In genomic region chr2:75422798-75423685, GRCm38 (mm10) we compare ENCODE assay signal across 11 mouse cellular contexts.
DNase-seq lines count a peak whose midpoint lies in the region; ATAC-seq lines count a peak whose summit lies in the region.
"Had no signal": no experiment of that assay in that cellular context is flagged by ENCODE, and none has a peak within 500 bp of the region (broad histone marks: within the 10 kb centered on the region; RNA-seq: fewer than 3 reads in every experiment).

No protein-coding gene starts in this region.

- no peaks in the 10 kb centered on the region for H3K9me3 ChIP-seq in embryonic facial prominence, embryonic 11.5 days (replicated peaks; ENCODE audit: control insufficient read depth, low read length)
- H3K9me3 ChIP-seq in forebrain, embryonic 13.5 days (replicated peaks), result no peaks in the 10 kb centered on the region
- H3K9me3 ChIP-seq in limb, embryonic 12.5 days, result no peaks in the 10 kb centered on the region
- no peaks in the 10 kb centered on the region for H3K9me3 ChIP-seq in neural tube, embryonic 12.5 days
- H3K9me3 ChIP-seq: heart, embryonic 12.5 days; intestine, embryonic 15.5 days; lung, embryonic 15.5 days had no signal

- H3K4me1 ChIP-seq in embryonic facial prominence, embryonic 11.5 days (ENCODE audit: control insufficient read depth, insufficient read depth, low read length), result no peaks in the 10 kb centered on the region
- H3K4me1 ChIP-seq in forebrain, embryonic 13.5 days, result peaks cover 36% of the 10 kb centered on the region
- H3K4me1 ChIP-seq in limb, embryonic 12.5 days (replicated peaks), result peaks cover 32% of the 10 kb centered on the region
- peaks cover 22% of the 10 kb centered on the region for H3K4me1 ChIP-seq in neural tube, embryonic 12.5 days
- H3K4me1 ChIP-seq: heart, embryonic 12.5 days; lung, embryonic 15.5 days had no signal

- 71% methylated on average over 20 of the region's 20 CpGs for WGBS in embryonic facial prominence, embryonic 11.5 days
- 33% methylated on average over 20 of the region's 20 CpGs for WGBS in forebrain, embryonic 13.5 days
- WGBS in limb, embryonic 12.5 days, result 12% methylated on average over 20 of the region's 20 CpGs
- 54% methylated on average over 20 of the region's 20 CpGs for WGBS in neural tube, embryonic 12.5 days

- no peak overlapping the region for H3K9ac ChIP-seq in embryonic facial prominence, embryonic 11.5 days (replicated peaks; ENCODE audit: low read length)
- H3K9ac ChIP-seq in forebrain, embryonic 13.5 days, result no peak overlapping the region
- H3K9ac ChIP-seq in limb, embryonic 12.5 days (replicated peaks), result no peak overlapping the region
- no peak overlapping the region for H3K9ac ChIP-seq in neural tube, embryonic 12.5 days
- H3K9ac ChIP-seq: heart, embryonic 12.5 days; intestine, embryonic 15.5 days; lung, embryonic 15.5 days had no signal

- no peak for ATAC-seq in embryonic facial prominence, embryonic 11.5 days (replicated peaks; ENCODE audit: insufficient number of reproducible peaks, low FRiP score, low TSS enrichment, low read depth)
- peak; percentile 81 for ATAC-seq in forebrain, embryonic 13.5 days
- ATAC-seq in limb, embryonic 12.5 days (ENCODE audit: insufficient number of reproducible peaks, insufficient read depth, low FRiP score, low TSS enrichment, low read depth), result no peak
- no peak for ATAC-seq in neural tube, embryonic 12.5 days (ENCODE audit: low FRiP score, low read depth)
- ATAC-seq in erythroid progenitor cell, adult 5-6 weeks (replicated peaks; ENCODE audit: low FRiP score, poor library complexity, severe bottlenecking), result no peak
- ATAC-seq: intestine, embryonic 15.5 days had no signal

- no peak overlapping the region for H3K4me3 ChIP-seq in embryonic facial prominence, embryonic 11.5 days (ENCODE audit: low read depth, low read length)
- no peak overlapping the region for H3K4me3 ChIP-seq in forebrain, embryonic 13.5 days
- H3K4me3 ChIP-seq in limb, embryonic 12.5 days (replicated peaks), result peak overlapping the region; percentile 16; the same call in 1 of the 2 replicates
- H3K4me3 ChIP-seq in neural tube, embryonic 12.5 days, result no peak overlapping the region
- H3K4me3 ChIP-seq: heart, embryonic 12.5 days; intestine, embryonic 15.5 days; lung, embryonic 15.5 days had no signal

- no peaks in the 10 kb centered on the region for H3K36me3 ChIP-seq in embryonic facial prominence, embryonic 11.5 days (replicated peaks; ENCODE audit: control insufficient read depth, insufficient read depth, low read depth, low read length)
- H3K36me3 ChIP-seq in forebrain, embryonic 13.5 days (ENCODE audit: poor library complexity, severe bottlenecking), result no peaks in the 10 kb centered on the region
- H3K36me3 ChIP-seq in limb, embryonic 12.5 days, result no peaks in the 10 kb centered on the region
- no peaks in the 10 kb centered on the region for H3K36me3 ChIP-seq in neural tube, embryonic 12.5 days
- H3K36me3 ChIP-seq: heart, embryonic 12.5 days; intestine, embryonic 15.5 days; lung, embryonic 15.5 days had no signal

- H3K27ac ChIP-seq in embryonic facial prominence, embryonic 11.5 days (replicated peaks; ENCODE audit: low read depth, low read length), result no peak overlapping the region
- peak overlapping the region; percentile 76 for H3K27ac ChIP-seq in forebrain, embryonic 13.5 days
- H3K27ac ChIP-seq in limb, embryonic 12.5 days, result peak overlapping the region; percentile 62
- peak overlapping the region; percentile 46; the same call in 1 of the 2 replicates for H3K27ac ChIP-seq in neural tube, embryonic 12.5 days
- H3K27ac ChIP-seq: intestine, embryonic 15.5 days; lung, embryonic 15.5 days had no signal

- no peak overlapping the region for H3K4me2 ChIP-seq in embryonic facial prominence, embryonic 11.5 days (ENCODE audit: low read depth, low read length)
- peak overlapping the region; percentile 49 for H3K4me2 ChIP-seq in forebrain, embryonic 13.5 days
- H3K4me2 ChIP-seq in limb, embryonic 12.5 days, result peak overlapping the region; percentile 51
- H3K4me2 ChIP-seq in neural tube, embryonic 12.5 days (replicated peaks), result peak overlapping the region; percentile 16
- H3K4me2 ChIP-seq: heart, embryonic 12.5 days; intestine, embryonic 15.5 days; lung, embryonic 15.5 days had no signal

- H3K27me3 ChIP-seq in embryonic facial prominence, embryonic 11.5 days (ENCODE audit: control insufficient read depth, insufficient read depth, low read length), result no peaks in the 10 kb centered on the region
- H3K27me3 ChIP-seq in forebrain, embryonic 13.5 days, result no peaks in the 10 kb centered on the region
- peaks cover 12% of the 10 kb centered on the region; the same call in 1 of the 2 replicates for H3K27me3 ChIP-seq in limb, embryonic 12.5 days
- no peaks in the 10 kb centered on the region for H3K27me3 ChIP-seq in neural tube, embryonic 12.5 days (replicated peaks)
- H3K27me3 ChIP-seq: heart, embryonic 12.5 days; intestine, embryonic 15.5 days had no signal

- peak; percentile 17 for DNase-seq in embryonic facial prominence, embryonic 11.5 days (ENCODE audit: low spot score)
- no peak for DNase-seq in yolk sac, embryonic 10.5 days (ENCODE audit: low spot score)
- DNase-seq in cerebellum, adult 8-10 months, result no peak
- DNase-seq: thymus, postnatal 36 days had no signal
